Mouse (Mus musculus) c-Kit-negative CD71-positive TER-119-positive erythroid progenitor cells, embryonic 14.5 days (primary cell): ENCODE measurements at regions not wholly inside any gene's neighbourhood (a gene's known extent, or its start where the extent isn't known, plus 50 kb on each side); places are given as distances from the start of the nearest gene placed in this dataset.

Source experiments
- DNase-seq: peaks from one replicate; pipeline ENCODE4 v3.0.0-alpha.2; 2013; ENCODE audit warnings: low read depth, low spot score

GRCm38 (mm10) chr13:101555371-101555874, 212.6 kb downstream of the Pik3r1 start:
- no peak for DNase-seq

GRCm38 (mm10) chr13:101553131-101553549, 214.9 kb downstream of the Pik3r1 start:
- DNase-seq = peak; percentile 60

GRCm38 (mm10) chr13:101552451-101552850, 215.6 kb downstream of the Pik3r1 start:
- peak; percentile 74 for DNase-seq

GRCm38 (mm10) chr13:101551068-101551467, 216.9 kb downstream of the Pik3r1 start:
- DNase-seq = peak; percentile 90

- no peak for DNase-seq
These were observed 217.5 kb downstream of the Pik3r1 start for GRCm38 (mm10) chr13:101550526-101550925.

GRCm38 (mm10) chr13:101547887-101548286, 220.1 kb downstream of the Pik3r1 start:
- DNase-seq = peak; percentile 59

- no peak for DNase-seq
These were observed 220.7 kb downstream of the Pik3r1 start for GRCm38 (mm10) chr13:101547365-101547764.

GRCm38 (mm10) chr13:101545344-101546181, 222.5 kb downstream of the Pik3r1 start:
- DNase-seq = peak; percentile 87

- no peak for DNase-seq
These were observed 227.4 kb downstream of the Pik3r1 start for GRCm38 (mm10) chr13:101540391-101541191.

- no peak for DNase-seq
These were observed 229.9 kb downstream of the Pik3r1 start for GRCm38 (mm10) chr13:101538110-101538509.

GRCm38 (mm10) chr13:101536019-101536418, 232.0 kb downstream of the Pik3r1 start:
- DNase-seq = no peak

- no peak for DNase-seq
These were observed 232.6 kb downstream of the Pik3r1 start for GRCm38 (mm10) chr13:101535331-101535866.

GRCm38 (mm10) chr13:101534490-101534889, 233.5 kb downstream of the Pik3r1 start:
- DNase-seq = no peak

- no peak for DNase-seq
These were observed 235.1 kb downstream of the Pik3r1 start for GRCm38 (mm10) chr13:101532913-101533312.

GRCm38 (mm10) chr13:101527691-101528090, 240.3 kb downstream of the Pik3r1 start:
- DNase-seq = no peak

- no peak for DNase-seq
These were observed 243.2 kb downstream of the Pik3r1 start for GRCm38 (mm10) chr13:101524781-101525180.

GRCm38 (mm10) chr13:101524223-101524622, 243.8 kb downstream of the Pik3r1 start:
- no peak for DNase-seq

- DNase-seq = no peak
These were observed 244.5 kb downstream of the Pik3r1 start for GRCm38 (mm10) chr13:101523492-101523891.

GRCm38 (mm10) chr13:101522597-101522996, 245.4 kb downstream of the Pik3r1 start:
- DNase-seq = no peak

- DNase-seq = no peak
These were observed 254.7 kb downstream of the Pik3r1 start for GRCm38 (mm10) chr13:101513354-101513753.

GRCm38 (mm10) chr13:101509946-101510345, 258.1 kb downstream of the Pik3r1 start:
- DNase-seq = peak; percentile 62

- DNase-seq = no peak
These were observed 259.7 kb downstream of the Pik3r1 start for GRCm38 (mm10) chr13:101508331-101508730.
